Mouse (Mus musculus) liver, embryonic 15.5 days (tissue): ENCODE measurements around the gene Smad3. TPM values are rescaled to one million over a fixed set of nuclear protein-coding genes. Genes with fewer than 3 reads are reported as not detected.

Source experiments
- ATAC-seq: fragments of 200-750 bp; cut with Nextera tagmentation; 2 replicates; pipeline ENCODE4 v1.8.0; 2017; ENCODE audit warnings: moderate number of reproducible peaks, mild to moderate bottlenecking, moderate library complexity; ENCODE audit not compliant: insufficient read depth
- H3K27ac ChIP-seq: fragments of 300-500 bp; sonication (generic); replicated peaks from 2 replicates; pipeline ENCODE4 v1.5.1; 2015; ENCODE audit warnings: mild to moderate bottlenecking, inconsistent platforms
- H3K27me3 ChIP-seq: fragments of 300-500 bp; sonication (generic); 2 replicates; pipeline ENCODE4 v1.6.1; 2015; ENCODE audit warnings: mild to moderate bottlenecking, inconsistent platforms
- H3K36me3 ChIP-seq: fragments of 300-500 bp; sonication (generic); replicated peaks from 2 replicates; pipeline ENCODE4 v1.6.1; 2015; ENCODE audit warnings: moderate library complexity, mild to moderate bottlenecking, inconsistent platforms
- H3K4me1 ChIP-seq: fragments of 300-500 bp; sonication (generic); replicated peaks from 2 replicates; pipeline ENCODE4 v1.6.1; 2015; ENCODE audit warnings: inconsistent platforms
- H3K4me2 ChIP-seq: fragments of 300-500 bp; sonication (generic); 2 replicates; pipeline ENCODE4 v1.6.1; 2015; ENCODE audit warnings: moderate library complexity, mild to moderate bottlenecking, inconsistent platforms
- H3K4me3 ChIP-seq: fragments of 300-500 bp; sonication (generic); replicated peaks from 2 replicates; pipeline ENCODE4 v1.5.1; 2015; ENCODE audit warnings: mild to moderate bottlenecking, inconsistent platforms
- H3K9ac ChIP-seq: fragments of 300-500 bp; sonication (generic); 2 replicates; pipeline ENCODE4 v1.6.1; 2015; ENCODE audit warnings: moderate library complexity, mild to moderate bottlenecking, inconsistent platforms
- H3K9me3 ChIP-seq: fragments of 300-500 bp; sonication (generic); replicated peaks from 2 replicates; pipeline ENCODE4 v1.6.1; 2016; ENCODE audit warnings: inconsistent platforms
- WGBS: fragments of 180-500 bp; shearing (Covaris S2); methylation state at CpG from one replicate; pipeline ENCODE4 v1.1.7; 2015; ENCODE audit warnings: mixed read lengths; ENCODE audit not compliant: insufficient replicate concordance; 5-methylcytosine and 5-hydroxymethylcytosine counted together
- polyA plus RNA-seq: library from polyadenylated mRNA; unstranded; fragments of >200 nt; fragmentation: Nextera tagmentation; extraction: Ambion mirVana; gene quantifications from 2 replicates; pipeline ENCODE4 v1.2.1, GENCODE M21; 2015

Smad3 gene
- polyA plus RNA-seq, 1 experiment from 2014 or later, result 3.0 TPM

- Histone ChIP-seq H3K27ac (0 out of 2 replicates have a peak overlapping the region, but pooled peaks have one; percentile 33), H3K36me3 (peaks cover 3% of the 10 kb centered on the region; the same call in 1 of the 2 replicates), H3K4me3 (no peak overlapping the region), H3K4me1 (peaks cover 96% of the 10 kb centered on the region), H3K9ac (no peak overlapping the region), H3K4me2 (no peak overlapping the region), H3K27me3 (no peaks in the 10 kb centered on the region), H3K9me3 (no peaks in the 10 kb centered on the region)
- 33% methylated on average over 5 of the region's 5 CpGs for WGBS
- ATAC-seq, result peak; percentile 55
These were observed 13.2 kb downstream of the Smad3 start for GRCm38 (mm10) chr9:63744595-63744994.

DNA sequence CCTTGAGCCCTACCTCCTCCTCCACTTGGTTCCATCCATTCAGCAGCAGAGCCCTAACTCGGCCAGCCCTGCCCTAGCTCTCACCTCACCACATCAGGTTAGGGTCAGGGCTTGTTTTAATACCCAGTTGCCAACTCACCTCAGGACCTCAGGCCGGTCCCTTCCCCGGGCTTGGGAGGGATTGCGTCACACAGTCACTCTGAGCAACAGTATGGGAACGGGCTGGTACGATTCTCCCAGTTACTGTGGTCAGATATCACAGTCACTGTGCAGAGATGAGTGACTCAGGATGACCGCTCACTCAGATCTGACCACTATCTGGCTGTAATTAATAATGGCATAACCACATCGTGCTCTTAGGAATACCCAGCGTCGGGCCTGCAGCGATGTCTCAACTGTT is 14.0 kb downstream of the Smad3 start:
- H3K27ac ChIP-seq, result no peak overlapping the region
- ATAC-seq, result no peak
- H3K4me2 ChIP-seq, result no peak overlapping the region
- 56% methylated on average over 11 of the region's 11 CpGs for WGBS
- H3K36me3 ChIP-seq, result peaks cover 5% of the 10 kb centered on the region; the same call in 1 of the 2 replicates
- H3K9ac ChIP-seq, result no peak overlapping the region
- H3K9me3 ChIP-seq, result no peaks in the 10 kb centered on the region
- no peak overlapping the region for H3K4me3 ChIP-seq
- H3K4me1 ChIP-seq, result peaks cover 96% of the 10 kb centered on the region
- no peaks in the 10 kb centered on the region for H3K27me3 ChIP-seq

- WGBS, result 66% methylated on average over 13 of the region's 13 CpGs
- H3K4me1 ChIP-seq, result peaks cover 98% of the 10 kb centered on the region
- H3K27me3 ChIP-seq, result no peaks in the 10 kb centered on the region
- no peak overlapping the region for H3K4me2 ChIP-seq
- no peak for ATAC-seq
- peaks cover 5% of the 10 kb centered on the region; the same call in 1 of the 2 replicates for H3K36me3 ChIP-seq
- H3K9me3 ChIP-seq, result no peaks in the 10 kb centered on the region
- no peak overlapping the region for H3K4me3 ChIP-seq
- no peak overlapping the region for H3K27ac ChIP-seq
- H3K9ac ChIP-seq, result no peak overlapping the region
These were observed 14.7 kb downstream of the Smad3 start for GRCm38 (mm10) chr9:63742887-63743660.

DNA sequence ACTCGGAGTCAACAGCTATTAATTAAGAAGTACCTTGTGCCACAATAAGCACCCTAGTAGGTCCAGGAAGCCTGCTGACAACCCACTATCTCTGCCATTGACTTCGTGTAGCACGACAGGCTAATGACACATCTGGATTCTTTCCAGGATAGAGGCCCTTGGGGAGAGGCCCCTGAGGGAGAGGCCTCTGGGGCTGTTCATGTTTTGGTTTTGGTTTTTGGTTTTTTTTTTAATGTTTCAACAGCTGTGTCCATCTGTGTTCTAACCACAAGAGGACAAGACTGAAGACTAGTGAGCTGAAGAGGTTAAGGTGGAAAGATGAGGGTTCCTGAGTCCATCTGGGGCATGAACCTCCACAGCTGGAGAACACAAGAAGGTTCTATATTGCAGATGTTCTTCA is 15.5 kb downstream of the Smad3 start:
- no peak overlapping the region for H3K4me3 ChIP-seq
- no peak overlapping the region for H3K9ac ChIP-seq
- WGBS, result 18% methylated on average over 3 of the region's 3 CpGs
- H3K27ac ChIP-seq, result 0 out of 2 replicates have a peak overlapping the region, but pooled peaks have one; percentile 1
- peak overlapping the region; percentile 8; the same call in 1 of the 2 replicates for H3K4me2 ChIP-seq
- no peaks in the 10 kb centered on the region for H3K9me3 ChIP-seq
- peaks cover 98% of the 10 kb centered on the region for H3K4me1 ChIP-seq
- no peak for ATAC-seq
- H3K36me3 ChIP-seq, result peaks cover 5% of the 10 kb centered on the region; the same call in 1 of the 2 replicates
- H3K27me3 ChIP-seq, result no peaks in the 10 kb centered on the region

DNA sequence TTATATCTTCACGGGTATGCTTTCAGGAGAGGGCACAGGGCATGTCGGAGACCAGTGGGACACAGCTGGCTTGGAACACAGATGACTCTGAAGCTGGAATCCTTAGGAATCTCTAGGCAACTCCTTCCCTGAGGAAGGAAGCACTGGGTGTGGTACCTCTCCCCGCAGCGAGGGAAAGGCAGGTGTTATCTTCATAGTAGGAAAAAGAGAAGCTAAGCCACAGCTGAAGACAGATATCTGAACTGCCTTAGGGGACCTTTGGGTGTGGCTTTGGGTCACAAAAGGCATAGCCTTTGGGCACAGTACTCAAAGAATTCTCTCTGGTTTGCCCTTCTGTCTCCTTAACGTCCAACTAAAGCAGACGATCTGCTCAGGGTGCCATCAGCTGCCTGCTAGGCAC is 16.0 kb downstream of the Smad3 start:
- Histone ChIP-seq H3K4me3 (no peak overlapping the region), H3K27ac (0 out of 2 replicates have a peak overlapping the region, but pooled peaks have one; percentile 1), H3K4me2 (peak overlapping the region; percentile 8; the same call in 1 of the 2 replicates), H3K27me3 (no peaks in the 10 kb centered on the region), H3K36me3 (peaks cover 5% of the 10 kb centered on the region; the same call in 1 of the 2 replicates), H3K4me1 (peaks cover 98% of the 10 kb centered on the region), H3K9ac (no peak overlapping the region), H3K9me3 (no peaks in the 10 kb centered on the region)
- WGBS, result 28% methylated on average over 6 of the region's 6 CpGs
- no peak for ATAC-seq

GRCm38 (mm10) chr9:63740320-63740841 is 17.4 kb downstream of the Smad3 start:
- Histone ChIP-seq H3K4me3 (no peak overlapping the region), H3K36me3 (peaks cover 5% of the 10 kb centered on the region; the same call in 1 of the 2 replicates), H3K4me2 (no peak overlapping the region), H3K27ac (no peak overlapping the region), H3K9ac (no peak overlapping the region), H3K27me3 (no peaks in the 10 kb centered on the region), H3K4me1 (peaks cover 98% of the 10 kb centered on the region), H3K9me3 (no peaks in the 10 kb centered on the region)
- ATAC-seq, result no peak
- 47% methylated on average over 10 of the region's 10 CpGs for WGBS

DNA sequence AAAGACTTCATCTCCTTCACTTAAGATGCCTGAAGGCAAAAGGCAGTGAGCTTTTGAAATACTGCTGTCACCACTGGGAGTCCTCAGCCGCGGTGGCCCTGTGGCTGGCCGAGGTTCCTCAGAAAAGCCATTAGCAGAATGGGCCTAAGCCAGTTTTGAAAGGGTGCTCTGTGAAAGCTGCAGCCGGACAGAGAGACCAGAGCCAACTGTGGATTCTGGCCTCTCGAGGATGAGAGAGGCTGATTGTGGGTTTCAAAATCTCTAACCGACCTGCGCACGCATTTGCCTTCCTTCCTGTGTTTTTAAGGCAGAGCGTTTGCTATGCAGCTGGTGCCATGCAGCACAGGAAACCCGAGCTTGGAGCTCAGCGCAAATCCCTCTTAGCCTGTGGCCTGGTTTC is 19.0 kb downstream of the Smad3 start:
- Histone ChIP-seq H3K4me1 (peaks cover 95% of the 10 kb centered on the region), H3K9ac (no peak overlapping the region), H3K27ac (no peak overlapping the region; the same call in 1 of the 2 replicates), H3K4me3 (no peak overlapping the region), H3K36me3 (peaks cover 5% of the 10 kb centered on the region; the same call in 1 of the 2 replicates), H3K4me2 (peak overlapping the region; percentile 5; the same call in 1 of the 2 replicates), H3K9me3 (no peaks in the 10 kb centered on the region), H3K27me3 (no peaks in the 10 kb centered on the region)
- no peak for ATAC-seq
- WGBS, result 36% methylated on average over 11 of the region's 11 CpGs

DNA sequence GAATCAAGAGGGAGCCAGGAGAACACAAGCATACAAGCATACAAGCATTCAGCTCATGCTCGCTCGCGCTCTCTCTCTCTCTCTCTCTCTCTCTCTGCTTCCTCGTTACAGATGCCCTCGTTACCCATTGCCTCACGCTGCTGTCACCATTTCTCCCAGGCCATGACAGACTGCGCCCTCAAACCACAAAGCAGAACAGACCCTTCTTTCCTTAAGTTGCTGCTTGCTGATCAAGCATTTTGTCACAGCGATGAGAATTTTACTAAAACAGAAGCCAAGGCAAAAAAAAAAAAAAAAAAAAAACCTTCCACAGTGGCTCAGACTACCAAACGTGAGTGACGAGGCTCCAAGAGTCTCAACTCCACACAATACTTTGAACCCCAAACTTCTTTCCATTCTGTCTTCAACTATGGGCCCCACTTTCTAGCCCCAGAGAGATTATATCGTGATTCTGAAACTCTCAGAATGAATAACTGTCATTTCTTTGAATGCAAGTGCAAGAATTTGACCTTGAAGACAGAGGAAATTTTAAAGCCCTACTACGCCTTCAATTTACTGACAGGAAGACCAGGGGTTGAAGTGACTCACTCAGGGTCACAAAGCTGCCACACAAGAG is 19.6 kb downstream of the Smad3 start:
- H3K4me2 ChIP-seq, result peak overlapping the region; percentile 26
- no peak overlapping the region for H3K9ac ChIP-seq
- no peak for ATAC-seq
- H3K36me3 ChIP-seq, result peaks cover 5% of the 10 kb centered on the region; the same call in 1 of the 2 replicates
- peak overlapping the region; percentile 38 for H3K27ac ChIP-seq
- peaks cover 91% of the 10 kb centered on the region for H3K4me1 ChIP-seq
- H3K9me3 ChIP-seq, result no peaks in the 10 kb centered on the region
- no peak overlapping the region for H3K4me3 ChIP-seq
- H3K27me3 ChIP-seq, result no peaks in the 10 kb centered on the region
- WGBS, result 30% methylated on average over 12 of the region's 12 CpGs

- Histone ChIP-seq H3K36me3 (peaks cover 5% of the 10 kb centered on the region; the same call in 1 of the 2 replicates), H3K27ac (peak overlapping the region; percentile 38; the same call in 1 of the 2 replicates), H3K9ac (no peak overlapping the region), H3K9me3 (no peaks in the 10 kb centered on the region), H3K4me1 (peaks cover 88% of the 10 kb centered on the region), H3K27me3 (no peaks in the 10 kb centered on the region), H3K4me3 (no peak overlapping the region), H3K4me2 (peak overlapping the region; percentile 26)
- peak; percentile 25; the same call in 1 of the 2 replicates for ATAC-seq
- WGBS, result 38% methylated on average over 9 of the region's 9 CpGs
These were observed 20.3 kb downstream of the Smad3 start for GRCm38 (mm10) chr9:63737426-63737931.

DNA sequence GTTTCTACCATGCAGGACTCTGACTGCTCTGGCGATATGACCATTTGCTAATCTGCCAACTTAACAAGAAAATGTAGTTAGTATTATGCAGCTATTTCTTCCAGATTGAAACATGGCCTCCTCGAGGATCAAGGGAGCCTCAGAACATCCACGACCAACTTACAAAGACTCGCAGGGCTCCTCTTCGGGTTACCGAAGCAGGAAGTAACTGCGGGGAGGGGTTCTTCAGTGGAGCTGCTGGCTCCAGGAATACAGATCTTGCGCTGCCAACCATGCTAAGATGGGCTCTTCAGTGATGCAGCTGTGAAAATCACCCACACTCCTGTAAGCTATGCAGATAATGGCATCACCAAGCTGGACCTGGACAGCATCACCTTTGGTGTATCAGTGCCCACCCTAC is 23.5 kb downstream of the Smad3 start:
- H3K36me3 ChIP-seq, result no peaks in the 10 kb centered on the region
- H3K4me1 ChIP-seq, result peaks cover 79% of the 10 kb centered on the region
- H3K4me3 ChIP-seq, result no peak overlapping the region
- WGBS, result 45% methylated on average over 8 of the region's 8 CpGs
- no peak for ATAC-seq
- H3K9ac ChIP-seq, result no peak overlapping the region
- no peak overlapping the region for H3K4me2 ChIP-seq
- H3K9me3 ChIP-seq, result no peaks in the 10 kb centered on the region
- no peak overlapping the region for H3K27ac ChIP-seq
- no peaks in the 10 kb centered on the region for H3K27me3 ChIP-seq

DNA sequence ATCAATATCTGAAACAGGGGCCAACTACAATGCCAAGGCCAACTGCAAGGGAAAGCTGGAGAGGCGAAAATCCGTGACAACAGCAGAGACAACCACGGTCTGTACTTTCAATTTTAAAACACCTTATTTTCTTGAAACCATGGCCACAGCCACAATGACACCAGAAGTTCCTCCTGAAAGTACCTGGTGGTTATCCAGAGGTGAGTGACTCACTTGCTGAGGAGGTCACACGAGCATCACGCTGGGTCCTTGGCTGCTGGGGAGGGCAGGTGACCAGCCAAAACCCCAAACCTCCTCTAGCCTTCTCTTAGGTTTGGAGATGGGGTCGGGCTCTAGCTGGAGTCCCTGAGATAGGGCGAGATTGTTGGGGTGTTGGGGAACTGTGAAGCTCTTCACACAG is 25.1 kb downstream of the Smad3 start:
- H3K4me2 ChIP-seq, result no peak overlapping the region
- peaks cover 75% of the 10 kb centered on the region for H3K4me1 ChIP-seq
- no peaks in the 10 kb centered on the region for H3K9me3 ChIP-seq
- H3K9ac ChIP-seq, result no peak overlapping the region
- no peaks in the 10 kb centered on the region for H3K27me3 ChIP-seq
- WGBS, result 63% methylated on average over 7 of the region's 7 CpGs
- ATAC-seq, result no peak
- H3K4me3 ChIP-seq, result no peak overlapping the region
- no peaks in the 10 kb centered on the region for H3K36me3 ChIP-seq
- no peak overlapping the region for H3K27ac ChIP-seq
